Comparison of ENCODE assay signal across 21 mouse cellular contexts in the genomic region with DNA sequence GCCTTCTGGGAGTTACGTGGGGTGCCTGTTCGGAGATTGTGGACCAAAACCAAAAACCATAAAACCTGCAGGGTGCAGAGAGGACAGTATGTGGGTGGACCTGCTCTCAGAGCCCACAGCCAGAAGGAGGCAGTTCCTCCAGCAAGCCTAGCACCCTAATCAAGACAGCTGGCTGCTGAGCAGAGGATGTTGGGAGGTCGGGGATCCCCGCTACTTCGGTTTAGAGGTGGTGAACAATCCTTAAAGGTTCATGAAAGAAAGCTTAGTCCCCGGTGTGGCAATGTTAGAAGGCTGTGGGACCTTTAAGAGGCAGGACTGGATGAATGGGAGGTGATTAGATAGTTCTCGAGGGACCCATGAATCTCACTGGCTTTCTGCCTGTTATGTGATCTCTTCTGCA.
"Had no signal": no experiment of that assay in that cellular context is flagged by ENCODE, and none has a peak within 500 bp of the region (broad histone marks: within the 10 kb centered on the region; RNA-seq: fewer than 3 reads in every experiment).

No protein-coding gene starts in this region.

- H3K9ac ChIP-seq: liver, embryonic 12.5 days; liver, embryonic 15.5 days; lung, embryonic 15.5 days; midbrain, embryonic 15.5 days; neural tube, embryonic 13.5 days had no signal

- DNase-seq: kidney, adult 18-20 months; kidney, adult 9 months; kidney, postnatal 25 days; layer of hippocampus, postnatal 36 days; lung, adult 18-20 months; lung, postnatal 10 days; lung, postnatal 36 days; retina, postnatal 1 day; thymus, adult 2 months; thymus, postnatal 14 days had no signal

- H3K36me3 ChIP-seq: liver, embryonic 15.5 days; lung, embryonic 15.5 days; midbrain, embryonic 15.5 days; neural tube, embryonic 13.5 days had no signal

- H3K4me3 ChIP-seq: layer of hippocampus, adult 2 months; left cerebral cortex, adult 2 months; liver, embryonic 12.5 days; liver, embryonic 15.5 days; lung, embryonic 15.5 days; megakaryocyte, embryonic 14.5 days; midbrain, embryonic 15.5 days; neural tube, embryonic 13.5 days had no signal

- H3K27ac ChIP-seq: kidney, postnatal 0 days; layer of hippocampus, adult 2 months; liver, embryonic 12.5 days; liver, embryonic 15.5 days; lung, embryonic 15.5 days; midbrain, embryonic 15.5 days; neural tube, embryonic 13.5 days; stomach, postnatal 0 days had no signal

- H3K9me3 ChIP-seq: liver, embryonic 12.5 days; liver, embryonic 15.5 days; lung, embryonic 15.5 days; megakaryocyte, embryonic 14.5 days; midbrain, embryonic 15.5 days; neural tube, embryonic 13.5 days had no signal

- ATAC-seq: liver, embryonic 12.5 days; midbrain, embryonic 15.5 days had no signal

- H3K27me3 ChIP-seq: liver, embryonic 12.5 days; liver, embryonic 15.5 days; lung, embryonic 15.5 days; midbrain, embryonic 15.5 days had no signal

- H3K4me2 ChIP-seq: liver, embryonic 12.5 days; liver, embryonic 15.5 days; lung, embryonic 15.5 days; midbrain, embryonic 11.5 days; midbrain, embryonic 15.5 days; neural tube, embryonic 13.5 days had no signal
